Mouse (Mus musculus) ES-Bruce4 (cell line): ENCODE measurements at regions not wholly inside any gene's neighbourhood (a gene's known extent, or its start where the extent isn't known, plus 50 kb on each side); places are given as distances from the start of the nearest gene placed in this dataset.

Source experiments
- H3K27ac ChIP-seq: 2 replicates; pipeline ENCODE4 v1.5.1; 2012; ENCODE audit warnings: low read length, inconsistent platforms; ENCODE audit not compliant: insufficient read depth
- H3K27me3 ChIP-seq: 2 replicates; pipeline ENCODE4 v1.6.1; 2012; ENCODE audit warnings: mild to moderate bottlenecking, low read length, inconsistent platforms; ENCODE audit not compliant: control insufficient read depth, poor library complexity, insufficient read depth, severe bottlenecking
- H3K36me3 ChIP-seq: 2 replicates; pipeline ENCODE4 v1.6.1; 2012; ENCODE audit warnings: inconsistent platforms, mild to moderate bottlenecking, low read length, moderate library complexity; ENCODE audit not compliant: control insufficient read depth, poor library complexity, insufficient read depth, severe bottlenecking
- H3K4me1 ChIP-seq: one replicate; pipeline ENCODE4 v1.8.1; 2011; ENCODE audit warnings: low read length; ENCODE audit not compliant: control insufficient read depth, insufficient read depth
- H3K4me3 ChIP-seq: 2 replicates; pipeline ENCODE4 v1.5.1; 2011; ENCODE audit warnings: low read depth, mild to moderate bottlenecking, low read length
- H3K9ac ChIP-seq: 2 replicates; pipeline ENCODE4 v1.6.1; 2012; ENCODE audit warnings: low read depth, mild to moderate bottlenecking, inconsistent platforms; ENCODE audit not compliant: poor library complexity, severe bottlenecking
- H3K9me3 ChIP-seq: replicated peaks from 2 replicates; pipeline ENCODE4 v1.6.1; 2012; ENCODE audit warnings: mild to moderate bottlenecking, low read length, inconsistent platforms; ENCODE audit not compliant: control insufficient read depth, poor library complexity, insufficient read depth, severe bottlenecking
- CTCF ChIP-seq: IDR thresholded peaks from one replicate; pipeline ENCODE4 v1.8.1; 2011; ENCODE audit warnings: low read depth, low read length
- EP300 ChIP-seq: IDR thresholded peaks from 2 replicates; pipeline ENCODE4 v1.6.1; 2011; ENCODE audit warnings: low read depth, low read length; ENCODE audit not compliant: insufficient read depth
- POLR2A ChIP-seq: IDR thresholded peaks from one replicate; pipeline ENCODE4 v1.8.1; 2011; ENCODE audit warnings: low read length; ENCODE audit not compliant: insufficient read depth

- no peaks in the 10 kb centered on the region for H3K27me3 ChIP-seq
- no peak overlapping the region for H3K27ac ChIP-seq
- TF ChIP-seq POLR2A: no peak
- TF ChIP-seq CTCF: no peak
- no peak for TF ChIP-seq EP300
- H3K36me3 ChIP-seq: no peaks in the 10 kb centered on the region
- H3K9ac ChIP-seq: no peak overlapping the region
- no peaks in the 10 kb centered on the region for H3K9me3 ChIP-seq
- no peak overlapping the region for H3K4me3 ChIP-seq
- H3K4me1 ChIP-seq: no peaks in the 10 kb centered on the region
These were observed 135.0 kb upstream of the Dapk1 start for GRCm38 (mm10) chr13:60466553-60467313.

- Histone ChIP-seq H3K9ac (no peak overlapping the region), H3K4me3 (no peak overlapping the region), H3K4me1 (no peaks in the 10 kb centered on the region), H3K27ac (no peak overlapping the region), H3K9me3 (no peaks in the 10 kb centered on the region), H3K27me3 (no peaks in the 10 kb centered on the region), H3K36me3 (no peaks in the 10 kb centered on the region)
- TF ChIP-seq CTCF: no peak
- no peak for TF ChIP-seq POLR2A
- TF ChIP-seq EP300: no peak
These were observed 133.7 kb upstream of the Dapk1 start for GRCm38 (mm10) chr13:60467821-60468579.

- Histone ChIP-seq H3K9ac (no peak overlapping the region), H3K27ac (no peak overlapping the region), H3K4me1 (no peaks in the 10 kb centered on the region), H3K4me3 (no peak overlapping the region), H3K36me3 (no peaks in the 10 kb centered on the region), H3K27me3 (no peaks in the 10 kb centered on the region), H3K9me3 (no peaks in the 10 kb centered on the region)
- no peak for TF ChIP-seq EP300
- no peak for TF ChIP-seq CTCF
- no peak for TF ChIP-seq POLR2A
These were observed 131.0 kb upstream of the Dapk1 start for GRCm38 (mm10) chr13:60470426-60471398.

GRCm38 (mm10) chr13:60471602-60472001 lies 130.1 kb upstream of the Dapk1 start:
- no peaks in the 10 kb centered on the region for H3K4me1 ChIP-seq
- no peak overlapping the region for H3K9ac ChIP-seq
- TF ChIP-seq POLR2A: no peak
- no peak for TF ChIP-seq CTCF
- no peak for TF ChIP-seq EP300
- no peaks in the 10 kb centered on the region for H3K27me3 ChIP-seq
- no peak overlapping the region for H3K4me3 ChIP-seq
- no peak overlapping the region for H3K27ac ChIP-seq
- no peaks in the 10 kb centered on the region for H3K9me3 ChIP-seq
- no peaks in the 10 kb centered on the region for H3K36me3 ChIP-seq

GRCm38 (mm10) chr13:60476366-60476765 lies 125.4 kb upstream of the Dapk1 start:
- Histone ChIP-seq H3K9me3 (no peaks in the 10 kb centered on the region), H3K27me3 (no peaks in the 10 kb centered on the region), H3K36me3 (no peaks in the 10 kb centered on the region), H3K27ac (no peak overlapping the region), H3K9ac (no peak overlapping the region), H3K4me3 (no peak overlapping the region), H3K4me1 (no peaks in the 10 kb centered on the region)
- TF ChIP-seq CTCF: no peak
- no peak for TF ChIP-seq POLR2A
- TF ChIP-seq EP300: no peak
